Mouse (Mus musculus) left cerebral cortex, adult 2 months (tissue): ENCODE measurements around the gene Ccdc146. TPM values are rescaled to one million over a fixed set of nuclear protein-coding genes. Genes with fewer than 3 reads are reported as not detected.
A peak's percentile ranks its signal among the peaks of the same experiment; 100 is the strongest.

Experiments
- DNase-seq, 2 experiments: peaks; one replicate each; pipeline ENCODE4 v3.0.0; 2021 to 2022; ENCODE audit warnings: low spot score in 2 of 2, mixed read lengths in 1 of 2; ENCODE audit errors: extremely low spot score in 1 of 2
- H3K27ac ChIP-seq: fragments of 200-600 bp; 2 replicates; pipeline ENCODE4 v1.8.1; 2022
- H3K4me3 ChIP-seq: fragments of 200-600 bp; 2 replicates; pipeline ENCODE4 v1.8.1; 2022
- CTCF ChIP-seq: fragments of 200-600 bp; IDR thresholded peaks from 2 replicates; pipeline ENCODE4 v1.8.1; 2022; ENCODE audit warnings: antibody characterized with exemption, mild to moderate bottlenecking, moderate library complexity
- intact Hi-C: fragments of 180-260 bp; cut with DNase I; formaldehyde crosslinking; loops from one replicate; pipeline ENCODE4 v1.15.1; 2025
- total RNA-seq, 2 experiments: library from RNA; stranded (reverse); gene quantifications; 2 replicates each; pipeline ENCODE4 v1.2.3; 2021

Ccdc146 gene
- total RNA-seq, 2 experiments from 2014 or later: 0.20 to 0.40 TPM

DNA sequence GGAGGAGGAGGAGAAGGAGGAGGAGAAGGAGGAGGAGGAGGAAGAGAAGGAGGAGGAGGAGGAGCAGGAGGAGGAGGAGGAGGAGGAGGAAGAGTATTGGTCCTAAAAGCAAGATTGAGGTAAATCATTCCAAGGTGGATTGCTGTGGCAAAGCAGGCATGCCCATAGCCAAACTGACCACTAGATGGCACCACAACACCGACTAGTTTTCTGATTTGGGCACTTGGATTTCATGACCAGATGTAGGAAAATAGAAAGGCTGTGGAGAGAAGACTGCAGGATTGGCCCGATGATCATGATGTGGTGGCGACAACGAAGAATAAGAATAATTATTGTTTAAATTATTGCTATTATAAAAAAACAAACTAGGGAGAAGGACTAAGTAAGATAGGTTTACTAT lies 159.4 kb downstream of the Ccdc146 start:
- peak; percentile 81 for TF ChIP-seq CTCF
- Histone ChIP-seq H3K4me3 (no peak overlapping the region), H3K27ac (no peak overlapping the region)
- DNase-seq: peak; percentile 78 to 90
- intact Hi-C loops: loop anchor here (2.0 to 10.0 kb wide), 4 partner anchors 160 to 470 kb away; partner anchors contain the start of genes Ccdc146, Fam185a and Pmpcb

DNA sequence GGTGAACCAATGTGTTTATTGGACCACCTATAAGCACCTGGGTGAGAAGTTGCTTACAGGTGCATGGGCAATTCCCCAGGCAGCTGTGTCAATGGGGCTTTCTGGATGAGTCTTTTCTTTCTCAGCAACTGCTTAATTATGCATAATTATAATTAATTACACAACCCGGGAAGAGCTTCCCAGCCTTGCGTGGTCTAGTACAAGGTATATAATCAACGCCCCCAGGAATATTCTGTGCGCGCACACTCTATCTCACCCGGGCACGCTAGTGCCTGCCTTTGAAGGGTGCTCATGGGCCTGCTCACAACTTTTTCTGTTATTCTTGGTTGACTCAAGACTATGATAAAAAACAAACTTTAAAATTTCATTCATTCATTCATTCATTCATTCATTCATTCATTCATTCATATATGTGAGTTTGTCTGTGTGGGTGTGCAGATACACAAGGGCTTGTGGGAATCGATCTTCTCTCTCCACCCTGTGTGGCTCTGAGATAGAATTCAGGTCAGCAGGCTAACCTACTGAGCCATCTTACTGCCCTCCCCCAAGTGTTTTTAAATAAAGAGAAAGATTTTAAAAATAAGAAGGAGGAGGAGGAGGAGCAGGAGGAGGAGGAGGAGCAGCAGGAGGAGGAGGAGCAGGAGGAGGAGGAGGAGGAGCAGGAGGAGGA lies 160.0 kb downstream of the Ccdc146 start:
- DNase-seq: no peak
- intact Hi-C loops: loop anchor here (2.0 to 10.0 kb wide), 5 partner anchors 160 to 470 kb away; partner anchors contain the start of genes Ccdc146, Fam185a, Pmpcb and Ptpn12
- no peak overlapping the region for H3K27ac ChIP-seq
- TF ChIP-seq CTCF: no peak
- no peak overlapping the region for H3K4me3 ChIP-seq

DNA sequence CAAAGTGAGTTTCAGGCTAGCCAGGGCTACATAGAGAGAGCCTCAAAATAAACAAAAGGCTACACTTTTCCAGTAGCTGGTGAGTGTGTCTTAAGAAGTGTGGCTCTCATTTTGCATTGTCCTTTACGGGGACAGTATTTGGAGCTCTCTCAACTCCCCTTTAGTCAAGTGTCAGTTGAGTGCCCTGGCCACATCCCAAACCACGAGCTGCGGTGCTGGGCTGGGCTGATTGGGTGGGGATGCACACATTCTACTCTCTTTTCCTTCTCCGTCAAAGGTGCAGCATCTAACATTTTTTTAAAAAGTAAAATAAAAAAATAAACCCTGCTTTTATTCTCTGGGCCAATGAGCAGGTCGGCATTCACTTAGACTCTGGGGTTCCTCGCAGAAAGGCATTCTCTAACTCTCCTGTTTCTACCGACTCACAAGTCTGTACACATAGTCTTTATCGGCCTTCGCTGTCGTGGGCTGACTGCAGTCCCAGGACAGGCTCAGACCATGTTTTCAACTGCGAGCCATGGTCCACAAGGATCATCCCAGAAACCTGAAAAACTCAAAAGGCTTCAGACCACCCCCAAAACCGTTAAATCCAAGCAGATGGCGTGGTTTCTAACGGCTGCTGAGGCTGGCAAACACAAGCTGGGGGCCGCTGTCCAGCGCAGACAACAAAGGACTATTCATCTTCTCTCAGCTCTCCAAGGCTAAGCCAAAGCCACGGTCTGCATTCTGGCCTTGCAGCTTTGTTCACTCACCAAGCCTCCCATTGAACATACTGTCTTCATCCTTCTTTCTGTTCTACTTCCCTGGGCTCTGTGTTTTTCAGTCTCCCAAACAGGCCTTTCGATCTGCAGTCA lies 161.0 kb downstream of the Ccdc146 start:
- DNase-seq: no peak
- no peak for TF ChIP-seq CTCF
- H3K27ac ChIP-seq: no peak overlapping the region

GRCm38 (mm10) chr5:21261202-21261844 lies 163.2 kb downstream of the Ccdc146 start:
- H3K27ac ChIP-seq: no peak overlapping the region
- no peak for DNase-seq

More for the DNA sequence above, 161.0 kb downstream of the Ccdc146 start:
- no peak overlapping the region for H3K4me3 ChIP-seq
- intact Hi-C loops: loop anchor here (2.0 to 10.0 kb wide), 4 partner anchors 161 to 471 kb away; partner anchors contain the start of genes Ccdc146, Fam185a, Pmpcb and Ptpn12

DNA sequence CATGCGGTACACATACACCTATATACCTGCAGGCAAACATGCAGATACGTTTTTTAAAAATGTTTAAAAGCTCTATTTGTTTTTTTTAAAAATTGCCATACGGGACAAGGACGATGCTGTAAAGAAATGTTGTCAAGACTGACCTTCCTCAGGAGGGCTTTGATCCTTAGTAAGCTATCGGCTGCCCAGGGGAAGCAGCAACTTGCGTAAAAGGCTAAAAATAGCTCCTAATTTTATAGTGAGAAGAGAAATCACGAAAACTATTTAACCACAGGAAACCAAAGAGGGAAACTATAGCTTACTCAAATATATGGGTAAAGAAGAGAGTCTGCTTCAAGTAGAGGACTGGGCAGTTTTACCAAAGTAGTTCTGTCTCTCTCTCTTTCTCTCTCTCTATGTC lies 163.7 kb downstream of the Ccdc146 start:
- no peak for DNase-seq
- Histone ChIP-seq H3K4me3 (no peak overlapping the region), H3K27ac (no peak overlapping the region)
- intact Hi-C loops: loop anchor here (5.0 to 10.0 kb wide), 2 partner anchors 203 to 474 kb away; partner anchors contain the start of genes Pmpcb and Ptpn12
- TF ChIP-seq CTCF: no peak

More at GRCm38 (mm10) chr5:21261202-21261844, 163.2 kb downstream of the Ccdc146 start:
- no peak for TF ChIP-seq CTCF
- H3K4me3 ChIP-seq: no peak overlapping the region
- intact Hi-C loops: loop anchor here (5.0 to 10.0 kb wide), 2 partner anchors 204 to 473 kb away; partner anchors contain the start of genes Pmpcb and Ptpn12

- no peak for DNase-seq
- H3K27ac ChIP-seq: no peak overlapping the region
- H3K4me3 ChIP-seq: no peak overlapping the region
- peak; percentile 37 for TF ChIP-seq CTCF
- intact Hi-C loops: no loop called here
Observed at GRCm38 (mm10) chr5:21257806-21258205, 166.7 kb downstream of the Ccdc146 start.

DNA sequence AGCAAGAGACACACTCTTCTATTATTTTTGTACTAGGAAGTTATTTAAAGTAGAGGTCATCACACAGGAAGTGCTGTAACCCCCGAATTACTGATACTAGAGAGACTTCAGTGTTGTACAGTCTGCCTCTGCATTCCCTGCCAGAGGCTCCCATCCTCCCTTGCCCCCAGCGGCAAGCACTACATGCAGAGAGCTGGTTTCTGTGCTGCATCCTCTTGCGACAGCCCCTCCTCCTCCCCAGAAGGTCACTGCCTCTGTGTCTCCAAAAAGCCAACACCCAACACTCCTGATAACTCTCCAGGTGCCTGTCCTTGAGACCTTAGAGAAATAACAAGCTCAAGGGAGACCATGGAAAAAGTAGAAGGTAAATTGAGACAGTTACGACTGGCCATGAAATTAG lies 167.4 kb downstream of the Ccdc146 start:
- Histone ChIP-seq H3K4me3 (no peak overlapping the region), H3K27ac (no peak overlapping the region)
- TF ChIP-seq CTCF: no peak
- intact Hi-C loops: no loop called here
- DNase-seq: no peak

GRCm38 (mm10) chr5:21255551-21256132 lies 168.8 kb downstream of the Ccdc146 start:
- Histone ChIP-seq H3K27ac (no peak overlapping the region), H3K4me3 (no peak overlapping the region)
- intact Hi-C loops: no loop called here
- TF ChIP-seq CTCF: no peak
- DNase-seq: no peak

- Histone ChIP-seq H3K27ac (no peak overlapping the region), H3K4me3 (no peak overlapping the region)
- DNase-seq: no peak
- TF ChIP-seq CTCF: no peak
- intact Hi-C loops: no loop called here
Observed at GRCm38 (mm10) chr5:21254731-21255525, 169.5 kb downstream of the Ccdc146 start.

- Histone ChIP-seq H3K4me3 (no peak overlapping the region), H3K27ac (no peak overlapping the region)
- intact Hi-C loops: loop anchor here (5.0 kb wide), 1 partner anchor 197 kb away; no protein-coding TSS in a partner anchor
- no peak for DNase-seq
- no peak for TF ChIP-seq CTCF
Observed at GRCm38 (mm10) chr5:21248834-21249233, 175.6 kb downstream of the Ccdc146 start.
